Mouse (Mus musculus): ENCODE results near the gene Olfr1310. TPM values are rescaled to one million over a fixed set of nuclear protein-coding genes. Genes with fewer than 3 reads are reported as not detected.

Olfr1310 gene
- not detected for total RNA-seq (2023)

DNA sequence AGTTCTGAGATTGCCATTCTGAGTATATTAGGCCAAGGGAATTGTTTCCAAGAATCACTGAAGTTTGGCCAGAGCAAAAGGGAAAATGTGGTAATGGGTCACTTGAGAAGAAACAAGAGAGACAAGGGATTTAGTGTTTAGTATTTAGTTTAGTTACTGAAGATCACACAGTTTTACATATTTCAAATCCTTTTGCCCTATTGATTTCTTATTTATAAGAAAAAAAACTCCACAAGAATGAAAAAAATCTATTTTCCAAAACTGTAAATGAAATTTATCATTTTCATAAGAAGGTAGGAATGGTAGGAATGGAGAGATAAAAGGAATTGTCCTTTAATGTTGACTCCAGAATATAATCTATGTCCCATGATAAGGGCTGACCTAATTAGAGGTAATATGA lies at the start of gene Olfr1310:
Olfr1310 (minus strand) TSS at position 101 of the 400 bp plus-strand sequence.

DNA sequence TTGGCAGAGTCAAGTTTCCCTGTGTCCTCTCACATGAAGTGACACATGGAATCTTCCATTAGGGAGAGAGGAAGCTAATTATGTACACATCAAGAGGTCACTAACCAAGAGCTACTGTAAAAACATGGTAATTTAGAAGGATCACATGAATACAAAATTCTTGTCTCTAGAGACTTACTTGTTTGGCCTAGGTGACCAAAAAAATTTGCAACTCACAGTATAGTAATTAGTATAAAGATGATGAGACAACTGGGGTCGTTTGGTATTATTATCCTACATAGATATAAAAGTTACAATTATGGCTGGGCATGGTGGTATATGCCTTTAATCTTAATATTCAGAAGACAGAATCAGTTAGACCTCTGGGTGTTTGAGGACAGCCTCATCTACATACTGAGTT lies 37.6 kb upstream of the Olfr1310 start, which contains the start of gene Olfr1312:
Olfr1312 (minus strand) TSS at position 101 of the 400 bp plus-strand sequence.

GRCm38 (mm10) chr2:112024312-112024711 lies 11.8 kb upstream of the Olfr1310 start, which contains the start of gene Olfr1311:
Olfr1311 (minus strand) TSS chr2:112024412.

DNA sequence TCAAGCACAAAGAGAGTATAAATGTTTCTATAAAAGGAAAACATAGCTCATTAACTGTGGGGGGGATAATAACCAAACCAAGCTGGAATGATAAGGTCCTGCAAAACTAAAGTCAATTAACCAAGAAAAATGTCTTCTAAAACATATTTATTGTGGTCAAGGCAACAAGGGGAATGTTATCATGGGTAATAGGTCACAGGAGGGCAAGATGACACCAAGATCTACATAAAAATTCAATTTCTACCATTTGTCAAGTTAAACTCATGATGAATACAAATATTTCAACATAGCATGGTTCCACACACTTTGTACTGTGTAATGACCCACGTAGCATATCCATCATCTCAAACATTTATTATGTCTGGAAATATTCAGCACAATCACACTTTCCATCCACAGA lies 22.3 kb downstream of the Olfr1310 start, which contains the start of gene Olfr1309:
Olfr1309 (minus strand) TSS at position 101 of the 400 bp plus-strand sequence.

GRCm38 (mm10) chr2:111964844-111965243 lies 47.7 kb downstream of the Olfr1310 start, which contains the start of gene Olfr1308:
Olfr1308 (minus strand) TSS chr2:111964944.

Other genes with a start within 250 kb of the Olfr1310 start
- gene Olfr1302, start 235.3 kb downstream of the Olfr1310 start, total RNA-seq (2023), result not detected
- not detected for gene Olfr1303, start 192.4 kb downstream of the Olfr1310 start, total RNA-seq (2023)
- not detected for gene Olfr1305, start 135.6 kb downstream of the Olfr1310 start, total RNA-seq (2023)
- gene Olfr1306, start 96.4 kb downstream of the Olfr1310 start, total RNA-seq (2023), result not detected
- gene Olfr1307, start 63.3 kb downstream of the Olfr1310 start, total RNA-seq (2023), result under 1 TPM; 0.06 to 0.08 TPM
- gene Olfr1308, start 47.8 kb downstream of the Olfr1310 start, total RNA-seq (2023), result not detected
- not detected for gene Olfr1309, start 22.4 kb downstream of the Olfr1310 start, total RNA-seq (2023)
- gene Olfr1311, start 11.7 kb upstream of the Olfr1310 start, total RNA-seq (2023), result not detected
- gene Olfr1312, start 37.5 kb upstream of the Olfr1310 start, total RNA-seq (2023), result not detected
- not detected for gene Olfr1313, start 65.1 kb upstream of the Olfr1310 start, total RNA-seq (2023)
- gene Olfr1314, start 84.1 kb upstream of the Olfr1310 start, total RNA-seq (2023), result not detected
- not detected for gene Olfr1315-ps1, start 102.7 kb upstream of the Olfr1310 start, total RNA-seq (2023)
- not detected for gene Olfr1316, start 122.3 kb upstream of the Olfr1310 start, total RNA-seq (2023)
- gene Olfr1317, start 127.6 kb upstream of the Olfr1310 start, total RNA-seq (2023), result not detected
- gene Olfr1318, start 141.5 kb upstream of the Olfr1310 start, total RNA-seq (2023), result not detected
- 10 to 100 TPM; 79.3 to 79.9 TPM for gene Lpcat4, start 226.8 kb upstream of the Olfr1310 start, total RNA-seq (2023)
- not detected for gene Nutm1, start 246.6 kb upstream of the Olfr1310 start, total RNA-seq (2023)
- gene Nop10, start 249.2 kb upstream of the Olfr1310 start, total RNA-seq (2023), result 10 to 100 TPM; 48.3 to 50.6 TPM